Mouse (Mus musculus) embryonic facial prominence, embryonic 15.5 days (tissue): ENCODE measurements around the gene Flt4. TPM values are rescaled to one million over a fixed set of nuclear protein-coding genes. Genes with fewer than 3 reads are reported as not detected.

Experiments used
- polyA plus RNA-seq: library from polyadenylated mRNA; unstranded; fragments of >200 nt; fragmentation: Nextera tagmentation; extraction: Ambion mirVana; gene quantifications from 2 replicates; pipeline ENCODE4 v1.2.1, GENCODE M21; 2015

The Flt4 gene
- polyA plus RNA-seq, 1 experiment from 2014 or later = 5.9 TPM

Other genes starting within 250 kb of the Flt4 start
- 0.05 TPM in 1 of 2 replicates, not detected in the other for gene Olfr1389, start 186.2 kb upstream of the Flt4 start, polyA plus RNA-seq
- gene Olfr1388, start 172.6 kb upstream of the Flt4 start, polyA plus RNA-seq = 0.12 TPM in 2 replicates
- gene Olfr1387, start 153.9 kb upstream of the Flt4 start, polyA plus RNA-seq = 0.23 TPM in 1 of 2 replicates, not detected in the other
- gene Olfr1386, start 144.2 kb upstream of the Flt4 start, polyA plus RNA-seq = 0.19 TPM in 1 of 2 replicates, not detected in the other
- gene Olfr1385, start 120.2 kb upstream of the Flt4 start, polyA plus RNA-seq = not detected in 2 replicates
- not detected in 2 replicates for gene Olfr1384, start 102.5 kb upstream of the Flt4 start, polyA plus RNA-seq
- 0.12 TPM in 1 of 2 replicates, not detected in the other for gene Olfr1383, start 89.6 kb upstream of the Flt4 start, polyA plus RNA-seq
- not detected in 2 replicates for gene Olfr1382, start 81.0 kb upstream of the Flt4 start, polyA plus RNA-seq
- gene Olfr1381, start 65.8 kb upstream of the Flt4 start, polyA plus RNA-seq = not detected in 2 replicates
- gene Olfr1380, start 52.4 kb upstream of the Flt4 start, polyA plus RNA-seq = 0.11 TPM in 1 of 2 replicates, not detected in the other
- not detected in 2 replicates for gene Scgb3a1, start 54.3 kb downstream of the Flt4 start, polyA plus RNA-seq
- 54.8 TPM in 2 replicates for gene Cnot6, start 103.5 kb downstream of the Flt4 start, polyA plus RNA-seq
- 23.8 and 23.9 TPM in 2 replicates for gene Gfpt2, start 184.9 kb downstream of the Flt4 start, polyA plus RNA-seq
- 31.5 and 34.0 TPM in 2 replicates for gene Mapk9, start 237.5 kb downstream of the Flt4 start, polyA plus RNA-seq